Mouse (Mus musculus) hindbrain, postnatal 0 days (tissue): Measurements from ENCODE around the gene Draxin. TPM values are rescaled to one million over a fixed set of nuclear protein-coding genes. Genes with fewer than 3 reads are reported as not detected.

ENCODE experiments used
- ATAC-seq: fragments of 200-750 bp; cut with Nextera tagmentation; 2 replicates; pipeline ENCODE4 v1.8.0; 2017; ENCODE audit warnings: mild to moderate bottlenecking, moderate TSS enrichment, moderate library complexity
- DNase-seq: peaks from one replicate; pipeline ENCODE4 v3.0.0-alpha.2; 2015; ENCODE audit warnings: low spot score
- H3K27ac ChIP-seq: fragments of 300-500 bp; sonication (generic); 2 replicates; pipeline ENCODE4 v1.5.1; 2014; ENCODE audit warnings: mild to moderate bottlenecking
- H3K27me3 ChIP-seq: fragments of 300-500 bp; sonication (generic); 2 replicates; pipeline ENCODE4 v1.6.1; 2014; ENCODE audit warnings: low read length, mixed read lengths; ENCODE audit not compliant: insufficient read depth
- H3K36me3 ChIP-seq: fragments of 300-500 bp; sonication (generic); 2 replicates; pipeline ENCODE4 v1.6.1; 2014; ENCODE audit warnings: low read length, mixed read lengths; ENCODE audit not compliant: insufficient read depth
- H3K4me1 ChIP-seq: fragments of 300-500 bp; sonication (generic); 2 replicates; pipeline ENCODE4 v1.6.1; 2014; ENCODE audit warnings: antibody characterized with exemption, low read length, mixed read lengths; ENCODE audit not compliant: insufficient read depth
- H3K4me2 ChIP-seq: fragments of 300-500 bp; sonication (generic); 2 replicates; pipeline ENCODE4 v1.6.1; 2014; ENCODE audit warnings: low read depth, mild to moderate bottlenecking, low read length, moderate library complexity, mixed read lengths
- H3K4me3 ChIP-seq: fragments of 300-500 bp; sonication (generic); 2 replicates; pipeline ENCODE4 v1.5.1; 2014; ENCODE audit warnings: low read length
- H3K9ac ChIP-seq: fragments of 300-500 bp; sonication (generic); replicated peaks from 2 replicates; pipeline ENCODE4 v1.6.1; 2014; ENCODE audit warnings: mild to moderate bottlenecking, low read length, moderate library complexity, mixed read lengths
- H3K9me3 ChIP-seq: fragments of 300-500 bp; sonication (generic); 2 replicates; pipeline ENCODE4 v1.6.1; 2016; ENCODE audit warnings: low read length, mixed read lengths
- CTCF ChIP-seq: IDR thresholded peaks from 2 replicates; pipeline ENCODE4 v1.5.1; 2016; ENCODE audit warnings: antibody characterized with exemption, control low read depth, low read depth
- WGBS: fragments of 180-500 bp; shearing (Covaris S2); extraction: QIAGEN DNeasy Blood & Tissue Kit; methylation state at CpG from one replicate; pipeline ENCODE4 v1.1.7; 2014; 5-methylcytosine and 5-hydroxymethylcytosine counted together
- polyA plus RNA-seq: library from polyadenylated mRNA; unstranded; fragments of >200 nt; fragmentation: Nextera tagmentation; extraction: Ambion mirVana; gene quantifications from 2 replicates; pipeline ENCODE4 v1.2.1, GENCODE M21; 2015
- total RNA-seq: library from RNA; depleted of rRNA; stranded (reverse); fragments of >200 nt; gene quantifications from 2 replicates; pipeline ENCODE4 v1.2.3, GENCODE M21; 2014

Draxin gene
- total and polyA plus RNA-seq, 2 experiments from 2014 or later = 7.2 to 44.9 TPM

DNA sequence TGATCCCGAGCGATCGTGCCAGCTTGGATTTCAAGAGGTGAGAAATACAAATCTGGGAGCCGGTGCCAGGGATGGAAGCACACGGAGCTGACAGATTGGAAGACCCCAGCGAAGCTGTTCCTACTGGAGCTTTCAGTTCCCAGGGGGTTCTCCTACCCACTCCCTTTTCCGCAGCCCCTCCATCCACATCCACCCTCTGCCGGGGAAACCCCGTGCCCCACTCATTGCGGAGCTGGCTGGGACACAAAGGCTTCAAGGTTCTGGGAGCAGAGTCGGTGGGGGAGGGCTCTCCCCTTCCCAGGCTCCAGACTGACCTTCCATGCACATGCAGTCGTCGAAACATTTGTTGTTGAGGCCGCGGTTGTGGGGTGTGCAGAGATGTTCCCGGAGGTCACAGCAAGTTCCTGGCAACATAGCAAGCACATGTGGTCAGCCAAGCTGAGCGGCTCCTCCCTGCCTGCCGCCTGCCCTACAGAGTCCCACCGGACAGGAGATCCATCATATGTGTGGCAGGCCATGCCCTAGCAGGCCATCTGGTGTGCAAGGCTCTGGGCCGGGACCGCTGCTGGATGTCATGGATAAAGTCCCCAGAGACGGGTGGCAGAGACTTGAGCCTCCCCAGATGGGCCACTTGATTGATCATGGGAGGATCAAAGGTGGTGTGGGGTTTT, 22.7 kb downstream of the Draxin start:
- H3K27ac ChIP-seq = peak overlapping the region; percentile 48
- H3K9me3 ChIP-seq = no peaks in the 10 kb centered on the region
- peaks cover 15% of the 10 kb centered on the region; the same call in 1 of the 2 replicates for H3K4me1 ChIP-seq
- no peaks in the 10 kb centered on the region for H3K27me3 ChIP-seq
- ATAC-seq = peak; percentile 69
- 0 out of 2 replicates have a peak overlapping the region, but pooled peaks have one; percentile 3 for H3K4me2 ChIP-seq
- H3K9ac ChIP-seq = no peak overlapping the region; the same call in 1 of the 2 replicates
- H3K36me3 ChIP-seq = no peaks in the 10 kb centered on the region
- no peak for TF ChIP-seq CTCF
- WGBS = 24% methylated on average over 22 of the region's 22 CpGs
- peak; percentile 66 for DNase-seq
- no peak overlapping the region for H3K4me3 ChIP-seq

DNA sequence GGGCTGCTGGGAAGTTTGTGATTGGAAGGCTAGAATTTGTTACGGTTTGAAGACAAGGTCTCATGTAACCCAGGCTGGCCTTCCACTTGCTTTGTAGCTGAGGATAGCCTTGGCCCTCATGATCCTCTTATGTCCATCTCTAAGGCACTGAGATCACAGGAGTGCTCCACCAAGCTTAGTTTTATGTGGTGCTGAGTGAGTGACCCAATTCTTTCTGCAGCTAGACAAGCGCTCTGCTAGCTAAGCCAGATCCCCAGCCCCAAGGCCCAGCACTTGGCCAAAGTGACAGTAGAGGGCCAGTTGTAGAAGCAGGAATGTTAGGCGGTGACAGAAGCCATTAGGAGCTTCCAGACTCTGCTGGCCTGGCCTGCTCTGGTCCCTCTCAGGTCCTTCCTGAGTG, 26.4 kb downstream of the Draxin start:
- ATAC-seq (no peak), DNase-seq (no peak)
- H3K4me1 ChIP-seq = peaks cover 15% of the 10 kb centered on the region; the same call in 1 of the 2 replicates
- H3K4me2 ChIP-seq = no peak overlapping the region
- H3K27me3 ChIP-seq = no peaks in the 10 kb centered on the region
- H3K9ac ChIP-seq = no peak overlapping the region
- no peak overlapping the region for H3K27ac ChIP-seq
- no peak overlapping the region for H3K4me3 ChIP-seq
- no peaks in the 10 kb centered on the region for H3K9me3 ChIP-seq
- no peaks in the 10 kb centered on the region for H3K36me3 ChIP-seq
- TF ChIP-seq CTCF = no peak
- WGBS = 96% methylated on average over 3 of the region's 3 CpGs

DNA sequence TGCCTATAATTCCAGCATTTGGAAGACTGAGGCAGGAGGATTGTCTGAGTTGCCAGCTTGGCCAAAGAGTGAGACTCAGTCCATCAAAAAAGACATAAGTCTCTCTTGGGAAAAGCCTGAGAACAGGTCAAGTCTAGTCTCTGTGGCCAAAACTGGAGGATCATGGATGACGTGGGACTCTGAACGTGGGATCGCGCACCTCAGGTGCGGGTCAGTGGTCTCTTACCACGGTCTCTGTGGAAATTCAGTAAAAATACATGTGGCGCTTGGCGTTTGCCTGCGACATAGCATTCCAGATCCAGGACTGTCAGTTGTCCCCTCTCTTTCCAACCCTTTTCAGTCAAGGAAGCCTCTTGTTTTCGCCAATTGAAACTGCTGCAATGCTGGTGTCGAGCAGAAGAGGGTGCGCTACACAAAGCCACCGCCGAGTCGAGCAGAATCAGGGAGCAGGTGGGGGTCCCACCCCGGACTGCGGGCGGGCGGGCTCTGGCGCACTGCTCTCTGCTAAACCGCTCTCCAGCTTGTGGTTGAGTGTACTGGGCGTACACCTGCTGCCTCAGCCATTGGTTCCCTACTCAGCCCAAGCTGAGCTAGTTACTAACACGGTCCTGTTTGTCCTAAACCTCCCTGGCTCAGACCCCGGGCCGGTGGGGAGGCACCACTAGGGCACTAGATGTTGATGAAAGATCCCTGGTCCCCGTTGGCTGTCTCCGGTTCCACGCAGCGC, 28.5 kb downstream of the Draxin start:
- H3K36me3 ChIP-seq = no peaks in the 10 kb centered on the region
- H3K9me3 ChIP-seq = no peaks in the 10 kb centered on the region
- peak overlapping the region; percentile 74 for H3K27ac ChIP-seq
- H3K4me1 ChIP-seq = no peaks in the 10 kb centered on the region
- peak; percentile 80 for TF ChIP-seq CTCF
- H3K27me3 ChIP-seq = no peaks in the 10 kb centered on the region
- ATAC-seq (peak; percentile 92), DNase-seq (peak; percentile 86)
- H3K9ac ChIP-seq = 0 out of 2 replicates have a peak overlapping the region, but pooled peaks have one; percentile 15
- H3K4me3 ChIP-seq = peak overlapping the region; percentile 20
- H3K4me2 ChIP-seq = peak overlapping the region; percentile 50
- 17% methylated on average over 29 of the region's 29 CpGs for WGBS

DNA sequence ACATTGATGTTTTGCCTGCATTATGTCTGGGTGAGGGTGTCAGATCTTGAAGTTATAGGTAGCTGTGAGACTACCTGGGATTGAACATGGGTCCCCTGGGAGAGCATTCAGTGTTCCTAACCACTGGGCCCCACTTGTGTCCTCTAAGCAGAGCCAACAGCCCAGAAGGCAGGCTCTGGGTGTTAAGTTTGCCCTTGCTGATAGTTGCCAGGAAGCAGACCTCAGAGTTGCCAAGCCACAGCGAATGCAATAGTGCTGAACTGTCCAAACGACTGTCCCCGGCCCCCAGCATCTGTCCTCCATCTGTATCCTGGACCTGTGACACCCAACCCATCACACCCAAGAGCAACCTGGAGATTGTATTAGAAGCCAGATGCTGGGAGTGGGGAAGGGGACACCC, 31.8 kb downstream of the Draxin start:
- H3K4me1 ChIP-seq = no peaks in the 10 kb centered on the region
- no peak overlapping the region for H3K27ac ChIP-seq
- no peak overlapping the region for H3K9ac ChIP-seq
- no peaks in the 10 kb centered on the region for H3K9me3 ChIP-seq
- TF ChIP-seq CTCF = no peak
- H3K4me3 ChIP-seq = no peak overlapping the region
- ATAC-seq (no peak), DNase-seq (no peak)
- no peaks in the 10 kb centered on the region for H3K27me3 ChIP-seq
- no peaks in the 10 kb centered on the region for H3K36me3 ChIP-seq
- no peak overlapping the region for H3K4me2 ChIP-seq
- 66% methylated on average over 3 of the region's 3 CpGs for WGBS

DNA sequence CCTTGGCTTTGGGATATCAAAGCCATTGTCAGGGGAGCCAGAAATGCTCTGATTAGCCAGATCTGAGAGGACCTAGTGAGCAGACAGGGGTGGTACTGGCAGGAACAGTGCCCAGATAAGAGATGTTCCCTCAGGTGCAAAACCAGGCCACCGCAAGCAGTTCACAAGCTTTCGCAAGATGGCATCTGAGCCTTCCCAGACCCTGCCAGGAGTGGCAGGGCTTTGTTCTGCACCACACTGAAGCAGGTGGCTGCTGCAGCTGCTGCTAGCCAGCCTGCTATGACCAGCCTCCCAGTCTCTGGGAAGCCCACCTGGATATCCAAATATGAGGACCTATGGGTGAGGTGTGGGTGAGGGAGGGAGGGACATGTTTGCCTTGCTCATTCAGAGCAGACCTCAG, 32.6 kb downstream of the Draxin start:
- Histone ChIP-seq H3K36me3 (no peaks in the 10 kb centered on the region), H3K27me3 (no peaks in the 10 kb centered on the region), H3K4me1 (no peaks in the 10 kb centered on the region), H3K4me2 (no peak overlapping the region), H3K4me3 (no peak overlapping the region), H3K27ac (peak overlapping the region; percentile 2; the same call in 1 of the 2 replicates), H3K9me3 (no peaks in the 10 kb centered on the region), H3K9ac (no peak overlapping the region)
- no peak; the same call in 1 of the 2 replicates for ATAC-seq
- no peak for DNase-seq
- no peak for TF ChIP-seq CTCF
- WGBS = 95% methylated on average over 2 of the region's 2 CpGs

DNA sequence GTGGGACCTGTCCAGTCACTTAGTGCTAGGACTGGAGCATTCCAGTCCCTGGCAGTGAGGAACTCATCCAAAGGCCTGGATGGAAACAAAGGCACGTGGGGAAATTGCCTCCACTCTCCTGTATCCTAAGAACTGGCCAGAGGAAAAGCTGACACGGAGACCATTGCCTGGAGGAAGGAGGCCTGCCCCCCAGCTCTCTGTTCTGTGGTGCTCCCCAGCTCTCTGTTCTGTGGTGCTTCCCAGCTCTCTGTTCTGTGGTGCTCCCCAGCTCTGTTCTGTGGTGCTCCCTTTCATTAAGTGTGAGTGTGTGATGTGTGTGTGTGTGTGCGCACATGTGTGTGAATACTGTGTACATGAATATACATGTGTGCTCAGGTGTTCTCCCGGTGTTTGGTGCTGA, 35.4 kb downstream of the Draxin start:
- DNase-seq (no peak), ATAC-seq (no peak)
- no peak for TF ChIP-seq CTCF
- no peak overlapping the region for H3K27ac ChIP-seq
- no peaks in the 10 kb centered on the region for H3K4me1 ChIP-seq
- 85% methylated on average over 4 of the region's 4 CpGs for WGBS
- H3K4me3 ChIP-seq = no peak overlapping the region
- no peaks in the 10 kb centered on the region for H3K27me3 ChIP-seq
- no peaks in the 10 kb centered on the region for H3K9me3 ChIP-seq
- H3K9ac ChIP-seq = no peak overlapping the region
- no peaks in the 10 kb centered on the region for H3K36me3 ChIP-seq
- H3K4me2 ChIP-seq = no peak overlapping the region

DNA sequence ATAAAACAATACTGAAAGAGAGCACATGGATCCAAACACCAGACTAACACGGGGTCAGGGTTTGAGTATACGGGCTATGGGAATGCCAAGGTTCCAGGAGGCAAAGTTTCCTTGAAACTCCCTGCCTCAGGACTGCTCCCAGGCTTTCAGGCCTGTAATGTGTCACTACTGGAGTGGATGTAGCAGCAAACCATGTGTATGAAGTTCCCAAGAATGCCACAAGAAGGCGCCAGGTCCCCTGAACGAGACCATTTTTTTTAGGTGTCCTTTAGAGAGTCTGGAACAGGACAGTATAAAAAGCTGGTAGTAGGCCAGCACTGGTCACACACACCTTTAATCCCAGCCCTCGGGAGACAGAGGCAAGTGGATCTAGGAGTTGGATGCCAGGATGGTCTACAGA, 36.3 kb downstream of the Draxin start:
- peak; percentile 46 for TF ChIP-seq CTCF
- Histone ChIP-seq H3K4me2 (no peak overlapping the region), H3K4me1 (no peaks in the 10 kb centered on the region), H3K27me3 (no peaks in the 10 kb centered on the region), H3K4me3 (no peak overlapping the region), H3K36me3 (no peaks in the 10 kb centered on the region), H3K9me3 (no peaks in the 10 kb centered on the region), H3K27ac (no peak overlapping the region), H3K9ac (no peak overlapping the region)
- WGBS = 82% methylated on average over 5 of the region's 5 CpGs
- DNase-seq (no peak), ATAC-seq (no peak)
